Mouse (Mus musculus): ENCODE measurements around the gene Noc2l.

The Noc2l gene

DNA sequence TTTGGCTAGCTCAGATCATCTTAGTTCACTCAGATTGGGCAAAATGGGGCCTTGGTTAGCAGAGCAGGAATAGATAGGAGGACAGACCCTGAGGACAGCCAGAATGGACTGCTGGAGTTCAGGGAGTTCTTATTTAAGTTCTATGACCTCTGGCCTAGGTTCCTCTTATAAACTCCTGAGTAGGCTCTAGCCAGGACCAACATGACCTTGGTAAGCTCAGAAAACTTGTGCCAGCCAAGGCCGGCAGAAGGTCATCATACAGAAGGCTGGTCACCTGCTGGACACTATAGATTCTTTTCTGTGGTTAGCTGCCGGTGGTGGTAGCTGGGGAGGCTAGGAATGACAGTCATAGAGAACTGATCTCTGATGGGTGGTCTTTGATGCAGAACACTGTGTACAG, 19.6 kb upstream of the Noc2l start:
- no peak for DNase-seq (ENCODE audit: low spot score in 2 of 2)

DNA sequence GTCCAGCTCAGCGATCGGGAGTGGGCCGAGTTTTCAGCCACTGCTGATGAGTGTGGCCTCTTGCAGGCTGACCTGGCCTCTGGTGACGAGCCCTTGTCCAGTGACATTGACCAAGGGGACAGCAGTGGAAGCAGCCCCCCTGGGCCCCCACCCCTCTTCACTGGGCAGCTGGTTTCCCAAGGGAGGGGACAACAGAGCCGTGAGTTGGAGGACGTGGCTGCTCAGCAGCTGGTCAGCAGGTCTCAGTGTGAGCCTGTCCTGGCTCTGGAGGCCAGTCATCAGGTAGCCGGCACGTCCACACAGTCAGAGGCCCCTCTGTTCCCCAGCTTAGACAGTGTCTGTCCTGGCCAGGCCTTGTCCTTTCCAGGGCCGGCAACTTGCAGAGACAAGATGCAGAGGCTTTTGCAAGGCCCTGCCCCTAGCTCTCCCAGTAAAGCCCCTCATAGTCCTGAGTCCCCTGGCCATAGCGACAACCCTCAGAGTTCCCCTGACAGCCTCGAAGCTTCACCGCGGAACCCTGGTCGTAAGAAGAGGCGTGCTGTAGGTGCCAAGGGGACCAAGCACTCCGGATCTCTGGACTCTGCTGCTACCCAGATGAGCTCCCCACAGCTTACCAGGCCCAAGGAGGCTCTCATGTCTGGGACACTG, 18.7 kb upstream of the Noc2l start:
- DNase-seq (ENCODE audit: low spot score in 2 of 2), result peak in 1 of 2 experiments; percentile 60

DNA sequence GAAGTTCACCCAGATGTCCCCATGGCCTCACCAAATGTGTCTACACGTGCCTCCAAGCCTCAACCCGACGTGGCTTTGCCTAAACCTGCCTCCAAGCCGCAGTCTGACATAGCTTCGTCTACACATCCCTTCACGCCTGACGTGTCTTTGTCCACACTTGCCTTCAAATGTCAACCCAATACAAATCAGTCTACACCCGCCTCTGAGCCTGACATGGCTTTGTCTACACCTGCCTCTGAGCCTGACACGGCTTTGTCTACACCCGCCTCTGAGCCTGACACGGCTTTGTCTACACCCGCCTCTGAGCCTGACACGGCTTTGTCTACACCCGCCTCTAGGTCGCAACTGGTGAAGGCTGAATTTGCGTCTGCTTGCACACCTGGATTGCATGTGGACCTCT, 18.0 kb upstream of the Noc2l start:
- DNase-seq (ENCODE audit: low spot score in 2 of 2), result peak in 1 of 2 experiments; percentile 77

DNA sequence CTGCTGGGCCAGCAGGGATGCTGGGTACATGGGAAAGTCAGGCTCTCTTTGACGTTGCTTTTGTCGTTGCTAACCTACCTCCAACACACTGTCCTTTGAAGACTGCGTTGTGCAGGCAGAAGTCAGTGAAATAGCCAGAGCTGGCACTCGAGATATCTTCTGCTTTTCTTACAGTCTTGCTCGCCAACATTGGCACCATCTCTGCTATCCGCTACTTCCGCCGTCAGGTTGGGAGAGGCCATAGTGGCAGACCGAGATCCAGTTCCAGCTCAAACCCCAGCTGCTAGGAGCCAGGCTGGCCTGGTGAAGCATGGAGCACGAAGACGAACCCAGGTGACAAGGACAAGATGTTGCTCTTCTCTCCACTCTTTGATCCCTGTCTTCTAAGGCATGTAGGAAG, 15.9 kb upstream of the Noc2l start:
- DNase-seq (ENCODE audit: low spot score in 2 of 2), result peak in 1 of 2 experiments; percentile 57

DNA sequence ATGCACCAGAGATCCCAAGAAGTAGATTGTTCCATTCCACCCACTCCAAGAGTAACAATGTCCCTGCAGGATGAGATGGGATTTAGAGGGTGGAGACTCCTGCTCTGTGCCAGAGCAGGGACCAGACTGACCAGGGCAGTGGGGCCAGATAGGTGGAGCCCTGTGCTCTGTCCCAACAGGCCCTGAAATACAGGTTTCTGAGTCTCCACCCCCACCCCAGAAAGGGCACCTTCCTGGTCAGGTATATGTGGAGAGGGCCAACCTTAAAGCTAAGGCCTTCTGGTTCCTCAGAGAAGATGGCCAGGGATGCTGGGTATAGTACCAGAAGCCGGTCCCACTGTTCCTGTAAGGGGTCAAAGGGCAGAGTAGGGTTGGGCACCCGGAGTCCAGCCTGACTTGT, 11.5 kb upstream of the Noc2l start:
- DNase-seq (ENCODE audit: low spot score in 2 of 2), result no peak

DNA sequence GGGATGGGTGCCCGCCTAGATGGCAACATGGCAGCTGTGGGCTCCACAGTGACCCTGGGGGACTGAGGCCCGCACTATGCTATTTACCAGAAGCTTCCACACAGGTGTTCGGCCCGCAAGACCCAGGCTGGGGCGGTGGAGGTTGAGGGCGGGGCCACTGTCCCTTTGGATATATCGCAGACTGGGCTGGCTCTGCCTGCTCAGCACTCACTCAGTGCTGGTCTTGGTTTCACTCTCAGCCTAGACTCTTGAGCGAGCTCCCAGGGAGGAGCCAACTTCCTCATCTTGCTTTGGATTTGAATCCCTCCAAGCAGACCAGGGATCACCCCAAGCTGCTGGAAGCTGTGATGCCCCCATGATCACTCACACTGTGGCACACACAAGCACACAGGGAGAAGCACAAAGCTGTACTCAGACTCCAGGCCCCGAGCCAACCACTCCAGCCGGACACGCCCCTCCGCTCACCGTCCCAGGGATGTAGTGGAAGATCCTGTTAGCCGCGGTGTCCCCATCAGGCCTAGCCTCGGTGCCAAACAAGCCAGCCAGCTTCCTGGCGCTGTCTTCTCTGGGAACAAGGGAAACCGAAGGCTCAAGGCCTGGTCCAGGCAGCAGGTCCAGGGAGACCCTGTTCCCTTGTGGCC, 7.9 kb upstream of the Noc2l start:
- DNase-seq (ENCODE audit: low spot score in 2 of 2), result peak in 1 of 2 experiments; percentile 61

DNA sequence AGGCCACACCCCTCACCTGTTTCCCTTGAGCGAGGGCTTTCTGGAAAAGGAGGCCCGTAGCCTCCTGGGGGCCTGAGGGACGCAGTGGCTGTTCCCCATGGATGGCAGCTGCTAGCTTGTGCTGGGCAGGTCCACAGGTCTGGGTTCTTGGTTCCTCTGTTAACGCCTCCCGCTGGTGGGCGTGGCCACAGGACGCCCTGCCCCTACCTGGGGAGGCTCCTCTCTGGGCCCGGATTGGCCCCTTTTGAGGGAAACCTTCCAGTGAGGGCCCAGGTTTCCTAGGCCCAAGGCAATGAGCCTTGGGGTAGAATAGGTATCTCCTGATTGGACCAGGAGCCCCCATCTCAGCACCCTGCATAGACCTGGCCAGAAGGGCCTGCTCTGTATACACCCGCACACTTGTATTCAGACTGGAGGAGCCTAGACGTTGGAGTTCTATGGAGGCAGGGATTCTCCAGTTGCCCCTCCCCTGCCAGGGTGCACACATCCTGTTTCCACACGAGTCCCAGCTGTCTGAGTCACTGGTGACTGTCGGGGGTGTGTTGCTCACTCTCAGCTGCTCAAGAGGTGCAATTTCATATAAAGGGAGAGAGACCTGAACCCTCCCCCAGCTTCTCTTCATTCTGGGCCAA, 7.3 kb upstream of the Noc2l start:
- peak in 1 of 2 experiments; percentile 61 for DNase-seq (ENCODE audit: low spot score in 2 of 2)

DNA sequence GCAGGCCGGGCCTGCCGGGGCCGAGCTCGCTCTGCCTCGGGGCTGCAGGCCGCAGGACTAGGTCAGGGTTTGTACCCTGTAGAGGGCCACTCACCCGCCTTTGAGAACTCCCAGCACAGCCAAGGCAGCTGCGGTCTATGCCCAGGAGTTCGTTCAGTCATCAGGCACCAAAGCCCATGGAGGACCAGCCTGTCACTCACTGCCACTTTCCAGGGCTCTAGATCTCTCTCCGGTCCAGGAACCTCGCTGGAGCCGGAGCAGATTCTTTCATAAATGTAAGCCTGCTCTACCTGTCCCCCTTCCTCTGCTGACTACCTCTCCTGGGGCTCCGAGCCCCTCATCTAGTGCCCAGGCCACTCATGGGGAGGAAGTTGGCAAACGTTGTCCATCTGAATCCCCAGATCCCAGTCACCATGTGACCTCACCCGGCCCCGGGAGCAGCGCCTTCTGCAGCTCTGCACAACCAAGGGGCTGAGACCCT, 1.7 kb upstream of the Noc2l start:
- no peak for DNase-seq (ENCODE audit: low spot score in 2 of 2)

DNA sequence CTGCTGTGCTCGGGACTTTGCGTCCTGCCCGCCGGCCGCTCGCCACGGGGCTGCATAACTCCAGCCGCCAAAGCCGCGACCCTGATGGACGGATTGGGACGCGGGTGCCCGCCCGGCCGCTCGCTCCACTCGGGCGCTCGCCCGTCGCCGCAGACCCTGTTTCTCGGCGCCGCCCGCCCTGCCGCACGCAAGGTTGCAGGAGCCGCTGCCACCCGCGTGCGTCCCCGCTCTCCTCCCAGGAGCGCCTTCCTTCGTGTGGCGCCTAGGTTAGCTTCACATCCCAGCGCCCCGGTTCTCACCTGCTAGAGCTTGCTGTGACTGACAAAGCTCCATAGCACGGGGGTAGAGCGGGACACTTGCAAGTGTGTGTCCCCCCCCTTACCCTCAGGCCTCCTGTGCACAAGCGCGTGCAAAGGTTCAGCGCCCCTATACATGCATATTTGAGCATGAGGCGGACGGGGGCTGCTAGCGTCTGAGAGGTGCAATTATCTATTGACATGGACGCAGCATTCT, 1.1 kb upstream of the Noc2l start, which contains the start of gene Plekhn1:
Gene Plekhn1, minus strand, starts transcription at position 157 of the 513 bp plus-strand sequence.
- peak; percentile 77 to 90 for DNase-seq (ENCODE audit: low spot score in 2 of 2)

DNA sequence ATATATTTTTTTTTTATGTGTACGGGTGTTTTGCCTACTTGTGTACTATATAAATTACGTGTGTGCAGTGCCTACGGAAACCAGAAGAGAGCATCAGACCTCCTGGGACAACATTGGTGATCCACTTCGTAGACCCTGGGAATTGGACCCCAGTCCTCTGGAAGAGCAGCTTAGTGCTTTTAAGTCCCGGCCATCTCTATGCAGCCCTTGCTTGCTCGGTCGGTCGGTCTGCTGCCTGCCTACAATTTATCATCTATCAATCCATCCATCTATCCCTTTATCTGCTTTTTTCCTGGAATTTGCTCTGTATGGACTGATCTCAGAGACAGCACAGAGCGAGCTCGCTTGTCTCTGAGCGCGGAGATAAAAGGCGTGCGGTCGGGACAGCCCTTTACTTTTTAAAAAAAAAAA, 445 bp upstream of the Noc2l start:
- no peak for DNase-seq (ENCODE audit: low spot score in 2 of 2)

DNA sequence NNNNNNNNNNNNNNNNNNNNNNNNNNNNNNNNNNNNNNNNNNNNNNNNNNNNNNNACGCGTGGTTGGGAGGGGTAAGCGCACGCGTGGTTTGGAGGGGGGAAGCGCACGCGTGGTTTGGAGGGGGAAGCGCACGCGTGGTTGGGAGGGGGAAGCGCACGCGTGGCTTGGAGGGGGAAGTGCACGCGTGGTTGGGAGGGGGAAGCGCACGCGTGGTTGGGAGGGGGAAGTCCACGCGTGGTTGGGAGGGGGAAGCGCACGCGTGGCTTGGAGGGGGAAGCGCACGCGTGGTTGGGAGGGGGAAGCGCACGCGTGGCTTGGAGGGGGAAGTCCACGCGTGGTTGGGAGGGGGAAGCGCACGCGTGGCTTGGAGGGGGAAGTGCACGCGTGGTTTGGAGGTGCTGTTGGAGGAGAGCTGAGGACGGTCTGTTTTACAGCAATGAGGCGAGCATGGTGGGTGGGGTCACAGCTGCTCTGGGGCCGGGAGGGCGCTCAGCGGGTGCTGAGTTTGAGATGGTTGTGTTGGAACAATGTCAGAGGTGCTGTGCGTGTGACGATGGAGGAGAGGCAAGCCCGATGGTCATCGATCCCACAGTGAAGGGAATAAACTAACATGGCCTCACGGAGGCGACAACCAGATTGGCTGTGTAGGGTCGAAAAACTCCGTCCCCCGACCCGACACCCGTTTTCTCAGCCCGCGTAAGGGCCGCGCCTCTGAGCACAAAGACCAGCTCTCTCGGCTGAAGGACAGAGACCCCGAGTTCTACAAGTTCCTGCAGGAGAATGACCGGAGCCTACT, 1.0 kb downstream of the Noc2l start:
- DNase-seq (ENCODE audit: low spot score in 2 of 2), result no peak

DNA sequence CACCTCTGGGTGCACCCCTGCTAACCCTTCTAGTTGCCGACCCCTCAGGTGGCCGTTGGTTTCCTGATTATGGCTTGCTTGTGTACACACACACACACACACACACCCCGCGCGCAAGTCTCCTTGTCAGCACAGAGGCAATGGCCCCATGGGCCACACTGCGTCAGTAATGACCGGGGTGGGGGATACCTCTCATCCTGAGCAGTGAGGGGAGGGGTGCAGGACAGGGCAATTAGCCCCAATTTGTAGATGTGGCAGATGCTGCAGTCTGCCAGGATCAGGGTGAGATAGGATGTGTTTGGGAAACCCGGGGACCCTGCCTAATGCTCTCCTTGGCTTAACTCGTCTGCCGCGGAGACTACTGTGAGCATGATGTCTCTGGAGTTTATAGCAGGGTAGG, 13.8 kb downstream of the Noc2l start:
- DNase-seq (ENCODE audit: low spot score in 2 of 2), result no peak

DNA sequence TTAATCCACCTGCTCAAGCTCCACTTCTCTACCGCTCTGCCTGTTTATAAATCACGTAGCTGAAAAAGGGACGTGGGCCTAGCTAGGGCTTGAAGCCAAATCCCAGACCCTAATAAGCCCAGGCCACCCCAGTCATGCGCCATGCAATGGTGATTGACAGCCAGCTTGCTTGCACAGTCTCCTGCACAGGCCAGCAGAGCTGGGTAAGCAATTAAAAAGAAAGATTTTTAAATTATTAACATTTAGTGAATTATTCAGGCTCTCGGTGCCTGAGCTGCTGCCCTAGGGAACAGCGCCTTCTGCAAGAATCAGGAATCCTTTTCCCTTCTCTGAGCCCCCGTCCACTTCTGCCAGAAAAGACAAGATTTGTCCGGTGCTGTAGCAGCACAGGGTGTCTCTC, 15.3 kb downstream of the Noc2l start:
- DNase-seq (ENCODE audit: low spot score in 2 of 2), result no peak

DNA sequence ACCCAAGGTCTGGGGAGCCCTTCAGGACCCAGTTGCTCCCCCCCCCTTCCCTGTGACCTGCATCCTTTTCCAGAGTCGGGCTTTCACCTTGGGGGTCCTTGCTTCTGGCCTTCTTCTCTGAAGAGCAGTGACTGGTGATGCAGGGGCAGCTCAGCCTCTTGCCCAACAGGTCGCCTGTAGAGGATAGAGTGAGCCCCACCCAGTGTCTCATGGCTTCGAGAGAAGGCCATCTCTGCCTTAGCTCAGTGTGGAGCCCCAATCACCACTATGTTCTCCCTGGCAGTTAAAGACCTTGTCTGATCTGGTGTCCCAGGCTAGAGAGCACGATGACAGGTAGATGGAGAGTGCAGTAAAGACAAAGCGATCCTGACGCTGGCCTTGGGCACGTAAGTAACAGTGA, 16.3 kb downstream of the Noc2l start:
- DNase-seq (ENCODE audit: low spot score in 2 of 2), result no peak

DNA sequence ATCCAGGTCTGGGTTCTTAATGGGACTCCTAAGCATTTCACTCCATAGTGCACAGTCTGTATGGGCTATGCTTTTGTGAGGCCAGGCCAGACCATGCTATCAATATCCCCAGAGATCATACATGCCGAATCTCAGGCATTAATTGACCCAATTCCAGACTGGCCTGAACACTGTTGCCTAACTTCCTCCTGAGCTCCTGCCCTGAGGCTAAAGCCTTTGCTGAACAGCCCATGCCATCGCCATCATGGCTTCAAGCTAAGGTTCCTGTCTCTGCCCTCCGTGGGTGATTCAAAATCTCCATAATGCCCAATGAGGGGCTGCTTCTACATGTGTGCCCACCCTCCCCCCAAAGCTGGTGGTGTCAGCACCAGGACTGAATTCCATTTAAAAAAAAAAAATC, 16.8 kb downstream of the Noc2l start:
- DNase-seq (ENCODE audit: low spot score in 2 of 2), result no peak

DNA sequence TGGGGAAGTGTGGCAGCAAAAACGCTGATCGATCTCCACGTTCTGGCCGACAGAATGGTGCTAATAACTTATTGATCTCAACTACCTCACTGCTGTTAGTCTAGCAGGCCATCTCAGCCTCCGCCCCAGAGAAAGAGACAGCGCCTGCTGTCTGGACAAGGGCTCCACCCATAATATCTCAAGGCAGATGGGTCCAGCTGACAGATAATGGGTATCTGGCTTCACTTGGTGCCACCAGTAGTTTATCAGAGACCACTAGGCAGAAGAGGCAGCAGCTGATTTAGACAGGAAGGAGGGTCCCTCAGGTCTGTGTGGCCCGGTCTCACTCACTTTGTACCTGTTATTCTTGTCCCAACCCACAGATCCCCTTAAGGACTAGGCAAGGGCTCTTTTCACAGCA, 17.2 kb downstream of the Noc2l start:
- peak in 1 of 2 experiments; percentile 63 for DNase-seq (ENCODE audit: low spot score in 2 of 2)

DNA sequence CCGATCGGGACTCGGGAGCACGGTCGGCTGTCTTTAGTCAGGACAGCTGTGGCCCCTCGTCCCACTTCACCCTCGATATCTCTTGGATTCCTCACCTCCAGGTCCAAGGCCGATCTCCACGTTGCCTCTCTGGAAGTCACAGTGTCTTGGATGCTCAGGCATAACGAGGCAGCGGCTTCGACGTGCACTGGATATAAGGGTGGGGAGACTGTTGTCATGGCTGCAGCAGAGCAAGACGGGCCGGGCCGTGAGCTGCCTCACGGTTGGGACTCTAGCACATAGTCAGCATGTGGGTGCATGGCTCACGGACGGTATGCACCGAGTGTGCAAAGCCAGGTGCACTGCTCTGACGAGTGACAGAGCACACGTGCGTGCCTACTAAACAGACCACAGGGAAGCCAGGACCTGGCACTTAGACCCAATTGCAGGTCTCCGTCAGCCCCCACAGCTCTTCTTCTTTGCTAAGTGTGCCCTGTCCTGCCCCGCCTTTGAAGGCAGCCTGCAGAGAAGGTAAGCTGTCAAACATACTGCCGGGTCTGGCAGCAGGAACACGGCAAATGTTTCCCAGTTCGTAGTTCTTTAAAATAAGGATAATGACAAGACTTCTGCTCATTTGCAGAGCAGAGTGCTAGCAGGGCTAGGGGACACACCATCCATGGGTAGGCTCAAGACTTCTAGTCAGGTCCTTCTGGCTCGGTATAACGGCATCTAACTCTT, 18.7 kb downstream of the Noc2l start:
- DNase-seq (ENCODE audit: low spot score in 2 of 2), result peak; percentile 60 to 79

DNA sequence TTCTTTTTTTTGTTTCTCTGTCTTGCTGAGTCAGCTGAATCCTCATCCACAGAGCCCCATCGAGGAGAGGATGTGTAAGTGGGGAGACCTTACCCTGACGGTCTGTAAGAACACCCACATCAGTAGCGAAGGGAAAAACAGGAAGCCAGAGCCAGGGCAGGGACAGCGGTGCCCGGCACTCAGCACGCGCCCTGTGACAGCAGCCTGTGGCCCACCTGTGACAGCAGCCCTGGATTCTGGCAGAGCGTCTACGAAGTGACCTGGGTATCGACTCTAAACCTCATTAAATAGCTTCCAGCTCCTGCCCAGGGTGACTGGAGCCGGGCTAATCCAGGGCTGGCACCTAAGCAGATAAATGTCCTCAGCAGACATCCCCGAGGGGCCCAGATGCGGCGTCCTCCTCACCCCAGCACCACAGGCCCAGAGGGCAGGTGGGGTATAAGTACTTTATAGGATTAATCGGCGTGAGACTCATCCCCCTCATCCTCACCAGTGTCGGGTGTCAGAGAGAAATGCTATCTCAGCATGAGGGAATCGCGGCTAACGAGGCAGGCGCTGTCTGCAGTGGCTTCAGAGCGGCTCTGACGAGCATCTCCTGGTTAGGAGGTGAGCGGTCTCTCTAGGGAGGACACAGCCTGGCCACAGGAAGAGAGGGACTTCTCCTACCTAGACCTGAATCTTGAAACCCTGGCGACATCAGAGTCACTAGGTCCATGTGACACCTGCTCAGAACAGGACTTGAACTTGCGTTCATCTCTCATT, 19.4 kb downstream of the Noc2l start, which contains the start of gene Samd11:
Gene Samd11, minus strand, starts transcription at position 580 of the 762 bp plus-strand sequence.
- DNase-seq (ENCODE audit: low spot score in 2 of 2), result no peak

Data from spleen, postnatal 4 days (tissue).